Mouse (Mus musculus) frontal cortex, postnatal 14 days (tissue): ENCODE data around the gene Maml1.

Experiments used
- DNase-seq, 2 experiments: peaks; one replicate each; pipeline ENCODE4 v3.0.0; 2022; ENCODE audit warnings: low spot score in 2 of 2

Gene Maml1

GRCm38 (mm10) chr11:50223783-50224662 is 68.1 kb downstream of the Maml1 start:
- DNase-seq, result no peak

- DNase-seq, result no peak
These were observed 69.4 kb downstream of the Maml1 start for GRCm38 (mm10) chr11:50222559-50223276.

GRCm38 (mm10) chr11:50219833-50220232 is 72.3 kb downstream of the Maml1 start:
- no peak for DNase-seq

- no peak for DNase-seq
These were observed 74.3 kb downstream of the Maml1 start for GRCm38 (mm10) chr11:50217811-50218210.

- DNase-seq, result no peak
These were observed 75.3 kb downstream of the Maml1 start for GRCm38 (mm10) chr11:50216724-50217366.

GRCm38 (mm10) chr11:50215633-50216032 is 76.5 kb downstream of the Maml1 start:
- DNase-seq, result no peak

- no peak for DNase-seq
These were observed 77.5 kb downstream of the Maml1 start for GRCm38 (mm10) chr11:50214631-50215030.

- DNase-seq, result no peak
These were observed 79.0 kb downstream of the Maml1 start for GRCm38 (mm10) chr11:50212848-50213758.

GRCm38 (mm10) chr11:50212060-50212739 is 79.9 kb downstream of the Maml1 start:
- no peak for DNase-seq

GRCm38 (mm10) chr11:50211322-50212059 is 80.6 kb downstream of the Maml1 start:
- no peak for DNase-seq

- peak; percentile 76 for DNase-seq
These were observed 81.5 kb downstream of the Maml1 start, which contains the start of the genes Sqstm1 and Mgat4b for GRCm38 (mm10) chr11:50210505-50211151. Gene Sqstm1 (minus strand): TSS chr11:50210827. Gene Mgat4b (plus strand): TSS chr11:50210890.

GRCm38 (mm10) chr11:50210101-50210504 is 82.0 kb downstream of the Maml1 start:
- DNase-seq, result peak; percentile 74 to 82

GRCm38 (mm10) chr11:50208039-50208438 is 84.1 kb downstream of the Maml1 start:
- DNase-seq, result no peak

- no peak for DNase-seq
These were observed 84.8 kb downstream of the Maml1 start for GRCm38 (mm10) chr11:50207344-50207743.

- DNase-seq, result no peak
These were observed 86.1 kb downstream of the Maml1 start for GRCm38 (mm10) chr11:50206037-50206436.
